Mouse (Mus musculus) T-cell, adult 66 days (primary cell): Measurements from ENCODE around the gene Adap1. TPM values are rescaled to one million over a fixed set of nuclear protein-coding genes. Genes with fewer than 3 reads are reported as not detected.

Experiments used
- total RNA-seq, 2 experiments: library from RNA; stranded (reverse); gene quantifications; 3 replicates in 1 of 2; 4 replicates in 1 of 2; pipeline ENCODE4 v1.2.4; 2023

Gene Adap1
- total RNA-seq, result 1 to 10 TPM; 6.6 to 7.2 TPM

GRCm38 (mm10) chr5:139325395-139325966, at the start of gene Adap1:
Gene Adap1 (minus strand): TSS chr5:139325622.

GRCm38 (mm10) chr5:139352317-139352716, 26.9 kb upstream of the Adap1 start, which contains the start of gene Cyp2w1:
Gene Cyp2w1 (plus strand): TSS chr5:139352617.

DNA sequence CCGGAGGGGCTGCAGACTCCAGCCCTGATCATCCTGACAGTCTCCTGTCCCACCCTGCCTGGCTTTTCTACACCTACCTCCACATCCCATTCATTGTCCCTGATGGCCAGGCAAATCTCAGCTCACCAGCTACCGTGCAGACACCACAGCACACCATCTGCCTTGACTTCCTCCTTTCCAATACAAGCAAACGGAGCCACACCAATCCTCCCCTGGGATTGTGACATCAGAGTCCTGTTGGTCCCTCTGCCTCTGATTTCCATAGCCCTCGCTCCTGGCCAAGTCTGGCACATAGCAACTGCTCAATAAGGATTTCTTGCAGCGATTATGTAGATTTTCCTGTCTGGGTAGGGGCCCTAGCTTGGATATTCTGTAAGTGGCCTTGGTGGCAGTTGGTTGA, 25.7 kb upstream of the Adap1 start, which contains the start of gene Cox19:
Cox19 (minus strand) TSS at position 285 of the 400 bp plus-strand sequence.

DNA sequence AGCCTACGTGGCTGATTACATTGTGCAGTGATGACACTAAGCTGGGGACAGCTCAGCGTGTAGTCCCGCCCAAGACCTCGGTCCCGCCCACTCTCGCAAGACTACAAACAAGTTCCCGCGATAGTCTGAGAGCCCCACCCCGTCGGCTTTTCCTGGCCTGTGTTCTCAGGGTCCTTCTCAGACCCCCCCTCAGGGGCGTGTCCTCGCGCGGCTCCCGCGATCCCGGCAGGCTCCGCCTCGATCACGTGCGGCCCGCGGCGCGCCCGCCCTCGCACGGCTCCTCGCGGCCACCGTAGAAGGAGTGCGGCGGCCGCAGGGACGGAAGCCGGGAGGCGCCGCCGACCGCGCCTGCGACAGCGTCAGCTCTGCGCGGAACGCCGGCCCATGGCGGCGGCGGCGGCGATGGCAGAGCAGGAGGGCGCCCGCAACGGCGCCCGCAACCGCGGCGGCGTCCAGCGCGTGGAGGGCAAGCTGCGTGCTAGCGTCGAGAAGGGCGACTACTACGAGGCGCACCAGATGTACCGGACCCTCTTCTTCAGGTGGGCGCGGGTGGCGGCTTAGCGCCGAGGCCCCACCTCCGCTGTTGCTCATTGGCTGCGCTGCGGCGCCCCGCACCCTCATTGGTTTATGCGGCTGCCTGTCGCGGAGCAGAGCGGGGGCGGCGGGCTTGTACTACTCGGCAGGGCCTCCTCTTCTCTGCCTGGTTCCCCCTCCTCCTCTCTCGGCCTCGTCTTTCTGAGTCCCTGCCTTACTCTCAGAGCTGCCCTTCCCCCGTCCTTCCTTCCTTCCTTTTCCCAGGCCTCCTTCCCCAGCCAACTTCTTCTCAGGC, 73.1 kb downstream of the Adap1 start, which contains the start of gene Get4:
Get4 (plus strand) TSS at position 244 of the 829 bp plus-strand sequence.

Other genes starting within 250 kb of the Adap1 start
- under 1 TPM in 1 of 2 experiments, not detected in 1; 0.44 TPM for gene Prkar1b, start 175.6 kb downstream of the Adap1 start, total RNA-seq
- 10 to 100 TPM; 19.1 to 22.5 TPM for gene Dnaaf5, start 175.4 kb downstream of the Adap1 start, total RNA-seq
- 10 to 100 TPM; 64.3 to 70.7 TPM for gene Sun1, start 125.0 kb downstream of the Adap1 start, total RNA-seq
- 10 to 100 TPM; 35.6 to 39.3 TPM for gene Get4, start 73.3 kb downstream of the Adap1 start, total RNA-seq
- gene Cox19, start 25.8 kb upstream of the Adap1 start, total RNA-seq, result 10 to 100 TPM; 21.9 to 23.1 TPM
- not detected for gene Cyp2w1, start 27.0 kb upstream of the Adap1 start, total RNA-seq
- 10 to 100 TPM; 38.0 to 41.7 TPM for gene Gpr146, start 52.1 kb upstream of the Adap1 start, total RNA-seq
- under 1 TPM; 0.23 to 0.77 TPM for gene C130050O18Rik, start 79.7 kb upstream of the Adap1 start, total RNA-seq
- gene Gper1, start 97.5 kb upstream of the Adap1 start, total RNA-seq, result not detected
- gene 3110082I17Rik, start 134.9 kb upstream of the Adap1 start, total RNA-seq, result 1 to 10 TPM; 4.7 to 5.6 TPM
- gene Zfand2a, start 158.9 kb upstream of the Adap1 start, total RNA-seq, result 10 to 100 TPM; 75.6 to 89.0 TPM
- gene Uncx, start 217.9 kb upstream of the Adap1 start, total RNA-seq, result not detected